Mouse (Mus musculus): ENCODE data around the gene Slc18b1.
"Not testable (repeated sequence)": the region's sequence is repeated elsewhere in the genome, so short reads cannot be mapped to it uniquely, and the experiment has no call there.

Gene Slc18b1

GRCm38 (mm10) chr10:23796551-23797503, at the start of gene Slc18b1:
Gene Slc18b1 (plus strand): TSS chr10:23796986.
- no peak for DNase-seq (ENCODE audit: extremely low spot score, low read depth, low spot score)

- no peak for DNase-seq (ENCODE audit: extremely low spot score, low read depth, low spot score)
Observed at GRCm38 (mm10) chr10:23754166-23754565, 42.6 kb upstream of the Slc18b1 start.

- no peak for DNase-seq (ENCODE audit: extremely low spot score, low read depth, low spot score)
Observed at GRCm38 (mm10) chr10:23777288-23777945, 19.4 kb upstream of the Slc18b1 start.

GRCm38 (mm10) chr10:23780539-23781275, 16.1 kb upstream of the Slc18b1 start:
- no peak for DNase-seq (ENCODE audit: extremely low spot score, low read depth, low spot score)

- no peak for DNase-seq (ENCODE audit: extremely low spot score, low read depth, low spot score)
Observed at GRCm38 (mm10) chr10:23781760-23782735, 14.7 kb upstream of the Slc18b1 start.

GRCm38 (mm10) chr10:23782855-23783492, 13.8 kb upstream of the Slc18b1 start:
- DNase-seq (ENCODE audit: extremely low spot score, low read depth, low spot score) = no peak

GRCm38 (mm10) chr10:23783493-23783884, 13.3 kb upstream of the Slc18b1 start:
- DNase-seq (ENCODE audit: extremely low spot score, low read depth, low spot score) = no peak

- no peak for DNase-seq (ENCODE audit: extremely low spot score, low read depth, low spot score)
Observed at GRCm38 (mm10) chr10:23784121-23784520, 12.7 kb upstream of the Slc18b1 start.

GRCm38 (mm10) chr10:23785599-23785998, 11.2 kb upstream of the Slc18b1 start:
- DNase-seq (ENCODE audit: extremely low spot score, low read depth, low spot score) = not testable (repeated sequence)

- no peak for DNase-seq (ENCODE audit: extremely low spot score, low read depth, low spot score)
Observed at GRCm38 (mm10) chr10:23786040-23786439, 10.7 kb upstream of the Slc18b1 start.

- DNase-seq (ENCODE audit: extremely low spot score, low read depth, low spot score) = not testable (repeated sequence)
Observed at GRCm38 (mm10) chr10:23786631-23787038, 10.2 kb upstream of the Slc18b1 start.

GRCm38 (mm10) chr10:23787062-23787821, 9.5 kb upstream of the Slc18b1 start, which contains the start of gene Rps12:
Gene Rps12 (minus strand): TSS chr10:23787275.
- peak; percentile 96 for DNase-seq (ENCODE audit: extremely low spot score, low read depth, low spot score)

- DNase-seq (ENCODE audit: extremely low spot score, low read depth, low spot score) = no peak
Observed at GRCm38 (mm10) chr10:23788056-23788600, 8.7 kb upstream of the Slc18b1 start.

- DNase-seq (ENCODE audit: extremely low spot score, low read depth, low spot score) = no peak
Observed at GRCm38 (mm10) chr10:23795871-23796520, 790 bp upstream of the Slc18b1 start.

- DNase-seq (ENCODE audit: extremely low spot score, low read depth, low spot score) = no peak
Observed at GRCm38 (mm10) chr10:23797606-23798005, 820 bp downstream of the Slc18b1 start.

GRCm38 (mm10) chr10:23798142-23798541, 1.4 kb downstream of the Slc18b1 start:
- DNase-seq (ENCODE audit: extremely low spot score, low read depth, low spot score) = no peak

GRCm38 (mm10) chr10:23799933-23800332, 3.1 kb downstream of the Slc18b1 start:
- no peak for DNase-seq (ENCODE audit: extremely low spot score, low read depth, low spot score)

- no peak for DNase-seq (ENCODE audit: extremely low spot score, low read depth, low spot score)
Observed at GRCm38 (mm10) chr10:23802911-23803310, 6.1 kb downstream of the Slc18b1 start.

All from hindlimb bud, embryonic 11.5 days (tissue).